Mouse (Mus musculus) heart, adult 2 months (tissue): Measurements from ENCODE around the gene Prkag2.

Source experiments
- CTCF ChIP-seq: fragments of 200-600 bp; IDR thresholded peaks from 2 replicates; pipeline ENCODE4 v1.8.1; 2022; ENCODE audit warnings: antibody characterized with exemption, mild to moderate bottlenecking, moderate library complexity
- EP300 ChIP-seq: fragments of 200-500 bp; IDR thresholded peaks from 2 replicates; pipeline ENCODE4 v1.6.1; 2011; ENCODE audit warnings: low read depth, low read length, control low read depth; ENCODE audit not compliant: insufficient read depth
- POLR2A ChIP-seq: fragments of 200-500 bp; IDR thresholded peaks from 2 replicates; pipeline ENCODE4 v1.6.1; 2011; ENCODE audit warnings: mild to moderate bottlenecking, low read depth, low read length, control low read depth; ENCODE audit not compliant: insufficient read depth

DNA sequence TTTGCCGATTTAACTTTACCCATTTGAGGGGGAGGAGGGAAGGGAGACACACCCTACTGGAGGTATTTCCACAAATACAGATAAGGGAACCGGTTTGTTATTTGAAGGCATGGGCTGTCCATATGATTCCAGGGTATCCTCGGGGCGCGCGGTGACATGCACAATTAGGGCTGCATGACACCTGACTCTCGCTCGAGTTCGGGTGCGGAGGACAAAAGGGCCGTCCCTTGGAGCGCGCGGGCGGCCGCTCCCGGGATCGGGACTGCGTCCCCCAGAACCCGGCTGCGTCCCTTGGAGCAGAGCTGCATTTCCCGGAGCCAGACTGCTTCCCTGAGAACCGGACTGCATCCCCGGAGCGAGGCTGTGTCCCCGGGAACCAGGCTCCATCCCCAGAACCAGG lies 192.7 kb downstream of the Prkag2 start:
- no peak for TF ChIP-seq CTCF
- no peak for TF ChIP-seq POLR2A
- TF ChIP-seq EP300 = no peak
